Mouse (Mus musculus) CD4-positive helper T cell, adult 2 months (primary cell): Measurements from ENCODE around the gene Catsper2.

Experiments
- DNase-seq: peaks from one replicate; pipeline ENCODE4 v3.0.0-alpha.2; 2012; ENCODE audit warnings: low read depth, missing footprints, low spot score

Catsper2 gene

DNA sequence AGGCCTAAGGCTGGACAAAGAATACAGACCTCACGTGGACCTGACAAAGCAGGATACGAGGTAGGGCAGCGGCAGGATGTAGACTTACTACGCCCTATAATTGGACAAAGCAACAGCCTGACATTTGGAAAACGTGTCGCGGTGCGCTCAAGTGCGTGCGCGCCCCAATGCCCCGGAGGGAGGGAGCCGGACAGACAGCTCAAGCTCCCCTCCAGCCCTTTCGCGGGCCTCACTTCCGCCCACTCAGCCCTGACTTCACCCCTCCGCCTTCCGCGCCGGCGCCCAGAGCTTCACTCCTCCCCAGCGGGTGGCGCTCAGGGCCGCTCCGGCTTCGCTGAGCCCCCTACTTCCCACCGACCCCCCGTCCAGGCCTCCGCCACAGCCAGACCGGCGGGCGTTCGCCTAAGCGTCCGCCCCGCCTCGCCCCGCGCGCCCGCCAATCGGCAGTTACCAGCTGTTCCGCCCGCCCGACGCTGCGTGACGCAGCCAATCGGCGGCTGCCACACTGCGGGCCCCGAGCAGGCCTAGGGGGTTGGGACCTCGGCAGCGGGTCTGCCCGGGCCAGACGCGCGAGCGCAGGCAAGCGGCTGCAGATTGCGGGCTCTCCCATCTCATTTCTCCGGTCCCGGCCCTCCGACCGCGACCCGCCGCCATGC lies at the start of gene Catsper2, which contains the start of gene Pdia3:
Catsper2 (minus strand) TSS at position 406 of the 656 bp plus-strand sequence.
Pdia3 (plus strand) TSS at position 389 of the 656 bp plus-strand sequence.
- peak; percentile 94 for DNase-seq

DNA sequence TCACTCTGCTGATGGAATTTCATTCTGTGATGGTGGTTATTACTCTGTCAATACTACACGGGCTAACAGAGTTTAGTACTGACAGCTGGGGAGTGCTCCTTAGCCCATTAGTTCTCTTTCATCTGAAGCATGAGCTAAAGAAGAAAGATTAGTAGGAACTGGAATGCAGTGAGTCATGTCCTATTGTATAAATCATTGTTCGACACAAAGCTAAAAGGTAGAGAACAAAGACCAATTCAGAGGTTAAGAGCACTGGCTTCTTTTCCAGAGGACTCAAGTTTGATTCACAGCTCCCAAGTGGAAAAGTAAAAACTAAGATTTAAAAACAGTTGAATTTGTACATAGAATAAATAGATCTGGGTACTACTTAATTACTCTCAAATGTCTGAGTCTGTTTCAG lies 46.5 kb upstream of the Catsper2 start:
- DNase-seq: no peak

GRCm38 (mm10) chr2:121456692-121457642 lies 43.4 kb upstream of the Catsper2 start, which contains the start of gene Serinc4:
Gene Serinc4, minus strand, starts transcription at chr2:121456781.
- DNase-seq: peak; percentile 93

DNA sequence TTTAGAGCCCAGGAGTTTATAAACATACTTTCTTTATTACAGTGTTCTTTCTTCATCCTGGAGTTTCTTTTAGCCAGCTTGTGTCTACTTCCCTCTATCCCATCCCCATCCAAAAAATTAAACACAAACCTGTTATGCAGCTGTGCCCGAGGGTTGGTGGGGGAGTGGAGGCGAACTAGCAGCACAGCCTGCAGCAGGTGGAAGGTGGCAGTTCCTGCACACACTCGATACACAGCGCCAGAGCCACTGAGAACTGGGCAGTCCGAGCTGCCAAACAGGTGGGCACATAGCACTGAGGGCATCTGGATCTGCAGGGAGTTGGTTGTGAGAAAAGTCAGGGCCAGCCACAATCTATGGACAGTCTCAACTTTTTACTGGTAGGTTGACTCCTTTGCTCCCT lies 41.9 kb upstream of the Catsper2 start:
- no peak for DNase-seq

GRCm38 (mm10) chr2:121453917-121454316 lies 40.3 kb upstream of the Catsper2 start:
- DNase-seq: no peak

GRCm38 (mm10) chr2:121452990-121453389 lies 39.4 kb upstream of the Catsper2 start, which contains the start of gene Hypk:
Gene Hypk, plus strand, starts transcription at chr2:121453290.
- no peak for DNase-seq

- no peak for DNase-seq
Measured at GRCm38 (mm10) chr2:121452361-121452760, 38.8 kb upstream of the Catsper2 start.

DNA sequence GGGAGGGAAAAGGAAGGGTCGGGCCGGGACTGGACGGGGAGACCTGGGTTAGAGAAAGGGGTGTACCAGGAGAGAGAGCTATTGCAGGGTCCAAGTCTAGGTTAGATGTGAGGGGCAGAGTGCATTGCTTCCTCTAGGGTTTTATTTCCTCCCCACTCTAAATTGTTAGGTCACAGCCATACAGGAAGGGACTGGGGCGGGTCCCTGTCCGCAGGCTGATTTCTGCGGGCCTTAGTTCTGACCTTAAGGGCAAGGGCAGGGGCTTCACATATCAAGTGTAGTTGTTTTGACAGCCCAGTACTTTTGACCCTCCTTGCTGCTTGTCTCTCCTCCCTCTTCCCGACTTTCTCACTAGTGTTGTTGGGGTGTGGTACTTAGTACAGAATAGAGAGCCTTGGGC lies 36.5 kb upstream of the Catsper2 start:
- peak; percentile 33 for DNase-seq

GRCm38 (mm10) chr2:121449545-121450011 lies 36.0 kb upstream of the Catsper2 start:
- DNase-seq: no peak

- peak; percentile 100 for DNase-seq
Measured at GRCm38 (mm10) chr2:121448739-121449535, 35.3 kb upstream of the Catsper2 start, which contains the start of gene Serf2. Gene Serf2, plus strand, starts transcription at chr2:121449195.

GRCm38 (mm10) chr2:121448136-121448535 lies 34.5 kb upstream of the Catsper2 start:
- DNase-seq: no peak

DNA sequence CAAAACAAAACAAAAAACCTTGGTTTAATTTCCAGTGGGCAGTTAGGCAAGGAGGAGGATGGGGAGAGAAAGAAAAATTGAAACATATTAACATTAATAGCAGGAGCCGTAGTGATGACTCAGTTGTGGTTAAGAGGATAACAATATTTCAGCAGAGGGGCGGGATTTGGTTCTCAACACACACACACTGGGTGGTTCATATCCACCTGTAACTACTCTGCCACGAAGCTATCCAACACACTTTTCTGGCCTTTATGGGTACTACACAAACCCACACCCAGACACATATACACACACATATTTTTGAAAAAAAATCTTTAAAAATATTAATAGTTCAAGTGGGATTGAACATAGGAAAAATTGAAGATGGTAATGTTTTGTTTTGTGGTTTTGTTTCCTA lies 33.4 kb upstream of the Catsper2 start:
- peak; percentile 29 for DNase-seq

- DNase-seq: no peak
Measured at GRCm38 (mm10) chr2:121446506-121446905, 32.9 kb upstream of the Catsper2 start.

DNA sequence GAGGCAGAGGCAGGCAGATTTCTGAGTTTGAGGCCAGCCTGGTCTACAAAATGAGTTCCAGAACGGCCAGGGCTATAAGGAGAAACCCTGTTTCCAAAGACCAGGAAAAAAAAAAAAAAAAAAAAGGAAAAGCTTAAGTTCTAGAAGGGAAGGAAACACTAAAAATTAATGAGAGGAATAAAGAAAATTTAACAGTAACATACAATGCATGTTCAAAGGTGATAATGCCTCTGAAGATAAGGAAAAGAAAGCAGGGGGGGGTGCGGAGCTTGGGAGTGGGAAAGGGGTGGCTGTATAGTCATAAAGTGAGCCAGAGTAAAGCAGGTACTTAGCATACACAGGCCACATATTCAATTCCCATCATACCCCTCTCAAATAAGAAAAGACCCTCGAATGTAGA lies 31.5 kb upstream of the Catsper2 start:
- DNase-seq: no peak

DNA sequence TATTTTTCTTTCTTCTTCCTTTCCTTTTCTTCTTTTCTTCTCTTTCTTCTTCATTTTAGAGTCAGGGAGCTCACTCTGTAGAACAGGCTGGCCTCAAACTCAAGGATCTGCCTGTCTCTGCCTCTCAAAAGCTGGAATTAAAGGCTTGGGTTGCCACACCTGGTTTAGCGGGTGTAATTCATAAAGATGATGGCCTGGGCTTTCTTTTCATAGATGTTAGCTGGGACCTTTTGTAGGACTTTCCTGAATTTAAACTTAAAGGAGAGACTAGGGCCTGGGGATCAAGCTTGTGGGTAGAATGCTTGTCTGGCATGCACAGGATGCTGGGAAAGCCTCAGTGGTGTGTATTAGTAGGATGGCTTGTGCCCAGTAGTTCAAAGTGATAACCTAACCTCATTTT lies 30.6 kb upstream of the Catsper2 start, which contains the start of gene Ell3:
Ell3 (minus strand) TSS at position 101 of the 400 bp plus-strand sequence.
- DNase-seq: no peak

- DNase-seq: no peak
Measured at GRCm38 (mm10) chr2:121443068-121443349, 29.4 kb upstream of the Catsper2 start.

GRCm38 (mm10) chr2:121442259-121443067 lies 28.9 kb upstream of the Catsper2 start:
- DNase-seq: peak; percentile 85

- DNase-seq: no peak
Measured at GRCm38 (mm10) chr2:121441800-121442199, 28.2 kb upstream of the Catsper2 start.

DNA sequence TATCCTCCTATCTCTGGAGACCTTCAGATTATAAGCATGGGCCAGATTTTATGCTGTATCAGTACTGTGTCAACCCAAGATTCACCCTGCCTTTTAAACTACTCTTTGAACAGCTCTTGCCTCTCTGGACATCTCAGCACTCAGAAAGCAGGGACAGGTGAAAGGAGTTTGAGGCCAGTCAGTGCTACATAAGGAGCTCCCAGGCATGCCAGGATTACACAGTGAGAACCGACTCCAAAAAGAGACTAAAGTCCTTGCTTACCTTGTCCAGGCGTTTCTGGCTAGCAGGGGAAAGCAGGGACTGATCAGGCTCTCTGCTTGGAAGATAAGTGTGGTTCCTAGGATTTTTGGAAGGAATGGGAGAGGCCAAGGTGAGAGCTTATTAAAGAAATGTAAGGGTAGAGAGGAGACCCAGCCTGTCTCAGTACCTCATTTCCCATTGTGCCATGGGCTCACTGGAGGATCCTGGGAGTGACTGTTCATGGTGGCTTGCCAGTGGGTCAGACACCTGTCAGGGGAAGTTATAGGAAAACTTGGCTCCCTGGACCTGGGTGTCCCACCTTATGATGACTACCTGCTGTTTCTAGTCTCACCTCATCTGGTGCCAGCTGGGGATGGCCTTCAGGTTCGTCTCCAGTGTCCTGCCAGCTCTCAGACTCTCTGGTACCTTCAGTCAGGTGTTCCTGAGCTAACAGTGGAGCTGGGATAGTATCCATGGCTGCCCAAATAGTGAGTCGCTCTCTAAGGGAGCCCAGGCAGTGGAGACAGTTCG lies 27.4 kb upstream of the Catsper2 start:
- DNase-seq: no peak

DNA sequence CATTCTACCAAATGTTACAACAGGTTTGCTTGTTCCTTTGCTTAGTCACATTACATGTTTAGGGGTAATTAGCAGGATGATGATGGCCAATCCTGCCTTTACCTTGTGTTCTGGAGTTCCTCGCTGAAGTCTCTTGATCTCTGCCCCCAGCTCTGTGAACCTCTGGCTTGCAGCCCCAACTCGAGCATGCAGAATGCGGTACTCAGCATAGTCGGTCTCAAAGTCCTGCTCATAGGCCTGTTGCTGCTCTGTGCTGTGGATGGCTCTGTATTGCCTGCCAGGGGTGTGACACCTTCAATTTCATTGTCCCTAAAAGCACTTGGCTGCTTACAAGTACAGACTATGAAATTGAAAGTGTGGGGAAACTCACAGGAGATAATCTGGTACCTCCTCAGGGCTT lies 26.2 kb upstream of the Catsper2 start:
- no peak for DNase-seq
